Mouse (Mus musculus) liver, adult 2 months (tissue): ENCODE data around the gene Rin3. TPM values are rescaled to one million over a fixed set of nuclear protein-coding genes. Genes with fewer than 3 reads are reported as not detected.

Source experiments
- DNase-seq: peaks from one replicate; pipeline ENCODE4 v3.0.0-alpha.2; 2011; ENCODE audit warnings: low read depth, low spot score; ENCODE audit errors: extremely low read depth
- H3K27ac ChIP-seq: fragments of 200-500 bp; replicated peaks from 2 replicates; pipeline ENCODE4 v1.5.1; 2012; ENCODE audit warnings: low read depth, mild to moderate bottlenecking, control low read depth, inconsistent platforms, low read length; ENCODE audit not compliant: insufficient read depth
- H3K27me3 ChIP-seq: fragments of 200-500 bp; 2 replicates; pipeline ENCODE4 v1.6.1; 2012; ENCODE audit warnings: mild to moderate bottlenecking, moderate library complexity, low read length, inconsistent platforms; ENCODE audit not compliant: control insufficient read depth, insufficient read depth
- H3K36me3 ChIP-seq: fragments of 200-500 bp; 2 replicates; pipeline ENCODE4 v1.6.1; 2012; ENCODE audit warnings: low read length, inconsistent platforms; ENCODE audit not compliant: control insufficient read depth, insufficient read depth
- H3K4me1 ChIP-seq: fragments of 200-500 bp; 2 replicates; pipeline ENCODE4 v1.6.1; 2011; ENCODE audit warnings: low read length; ENCODE audit not compliant: control insufficient read depth, insufficient read depth
- H3K4me3 ChIP-seq: fragments of 200-500 bp; 2 replicates; pipeline ENCODE4 v1.5.1; 2011; ENCODE audit warnings: low read depth, mild to moderate bottlenecking, control low read depth, low read length, moderate library complexity; ENCODE audit not compliant: insufficient read depth
- H3K79me2 ChIP-seq: fragments of 200-500 bp; 2 replicates; pipeline ENCODE4 v1.6.1; 2012; ENCODE audit warnings: inconsistent platforms, mild to moderate bottlenecking, low read length, moderate library complexity; ENCODE audit not compliant: control insufficient read depth, insufficient read depth
- H3K9ac ChIP-seq: fragments of 200-500 bp; 2 replicates; pipeline ENCODE4 v1.6.1; 2012; ENCODE audit warnings: low read depth, mild to moderate bottlenecking, control low read depth, inconsistent platforms, low read length
- CTCF ChIP-seq: fragments of 200-500 bp; IDR thresholded peaks from 2 replicates; pipeline ENCODE4 v1.5.1; 2011; ENCODE audit warnings: low read depth, low read length, control low read depth
- POLR2A ChIP-seq: fragments of 200-500 bp; IDR thresholded peaks from 2 replicates; pipeline ENCODE4 v1.6.1; 2011; ENCODE audit warnings: low read length, control low read depth; ENCODE audit not compliant: insufficient read depth; ENCODE audit errors: extremely low read depth
- WGBS: fragments of 180-500 bp; shearing (Covaris S2); methylation state at CpG from one replicate; pipeline ENCODE4 v1.1.7; 2018; 5-methylcytosine and 5-hydroxymethylcytosine counted together
- polyA plus RNA-seq: library from polyadenylated mRNA; depleted of rRNA; stranded (reverse); fragments of >200 nt; gene quantifications from 2 replicates; pipeline ENCODE4 v1.2.3, GENCODE M21; 2012
- total RNA-seq: library from RNA; depleted of rRNA; stranded (reverse); fragments of >200 nt; gene quantifications from 2 replicates; pipeline ENCODE4 v1.2.3, GENCODE M21; 2014

Gene Rin3
- total and polyA plus RNA-seq, 2 experiments: 4.9 to 8.4 TPM

DNA sequence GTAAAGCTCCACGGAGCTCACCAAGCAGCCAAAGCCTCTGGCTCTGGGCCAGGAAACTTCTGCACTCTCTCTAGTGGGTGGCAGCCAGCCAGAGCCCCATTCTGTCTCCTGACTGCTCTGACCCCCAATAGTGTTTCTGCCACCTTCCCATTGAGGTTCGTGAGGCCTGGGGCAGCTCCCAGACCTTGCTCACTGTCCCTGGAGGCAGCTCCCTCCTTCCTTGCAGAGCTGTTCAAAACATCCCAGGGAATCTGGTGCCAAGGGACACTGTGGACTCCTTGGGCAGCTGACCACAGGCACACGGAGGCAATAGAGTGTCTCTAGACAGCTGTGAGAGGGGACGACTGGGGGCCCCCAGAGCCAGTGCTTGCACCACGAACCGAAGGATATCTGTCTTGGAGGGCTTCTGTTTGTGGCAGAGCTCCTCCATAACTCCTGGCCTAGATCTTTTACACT is 25.2 kb downstream of the Rin3 start:
- peak; percentile 46 for DNase-seq
- Histone ChIP-seq H3K4me1 (peaks cover 29% of the 10 kb centered on the region), H3K27ac (no peak overlapping the region), H3K9ac (no peak overlapping the region), H3K79me2 (peaks cover 18% of the 10 kb centered on the region; the same call in 1 of the 2 replicates), H3K27me3 (no peaks in the 10 kb centered on the region), H3K4me3 (no peak overlapping the region), H3K36me3 (no peaks in the 10 kb centered on the region)
- 25% methylated on average over 6 of the region's 6 CpGs for WGBS
- TF ChIP-seq POLR2A (no peak), CTCF (no peak)

DNA sequence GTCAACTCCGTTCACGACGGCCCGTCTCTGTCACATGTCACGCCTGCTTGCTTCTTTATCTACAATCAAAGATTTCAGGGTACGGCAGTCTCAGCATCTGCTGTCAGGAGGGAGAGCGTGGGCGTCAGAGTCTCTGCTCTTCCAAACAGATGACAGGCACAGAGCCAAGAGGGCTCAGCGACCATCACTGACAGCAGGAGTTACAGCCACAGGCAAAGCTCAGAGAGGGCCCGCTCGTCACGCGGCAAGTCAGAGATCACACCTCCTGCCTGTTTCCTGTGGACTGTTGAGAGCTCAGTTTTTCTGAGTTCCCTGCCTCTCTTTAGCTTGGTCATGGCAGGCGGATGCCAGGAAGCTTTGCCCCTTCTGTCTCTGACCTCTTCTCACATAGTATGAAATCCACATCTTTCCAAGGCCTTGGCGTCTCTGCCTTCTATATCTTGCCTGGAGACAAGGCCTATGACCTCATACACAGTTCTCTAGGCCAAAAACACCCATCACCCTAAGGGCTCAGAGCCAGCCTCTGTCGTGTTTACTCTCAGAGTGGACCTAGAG is 25.7 kb downstream of the Rin3 start:
- peaks cover 28% of the 10 kb centered on the region for H3K4me1 ChIP-seq
- TF ChIP-seq CTCF (no peak), POLR2A (no peak)
- H3K9ac ChIP-seq: no peak overlapping the region
- no peak for DNase-seq
- H3K27ac ChIP-seq: no peak overlapping the region
- 35% methylated on average over 16 of the region's 16 CpGs for WGBS
- no peaks in the 10 kb centered on the region for H3K27me3 ChIP-seq
- peaks cover 18% of the 10 kb centered on the region; the same call in 1 of the 2 replicates for H3K79me2 ChIP-seq
- peaks cover 4% of the 10 kb centered on the region; the same call in 1 of the 2 replicates for H3K36me3 ChIP-seq
- no peak overlapping the region for H3K4me3 ChIP-seq

DNA sequence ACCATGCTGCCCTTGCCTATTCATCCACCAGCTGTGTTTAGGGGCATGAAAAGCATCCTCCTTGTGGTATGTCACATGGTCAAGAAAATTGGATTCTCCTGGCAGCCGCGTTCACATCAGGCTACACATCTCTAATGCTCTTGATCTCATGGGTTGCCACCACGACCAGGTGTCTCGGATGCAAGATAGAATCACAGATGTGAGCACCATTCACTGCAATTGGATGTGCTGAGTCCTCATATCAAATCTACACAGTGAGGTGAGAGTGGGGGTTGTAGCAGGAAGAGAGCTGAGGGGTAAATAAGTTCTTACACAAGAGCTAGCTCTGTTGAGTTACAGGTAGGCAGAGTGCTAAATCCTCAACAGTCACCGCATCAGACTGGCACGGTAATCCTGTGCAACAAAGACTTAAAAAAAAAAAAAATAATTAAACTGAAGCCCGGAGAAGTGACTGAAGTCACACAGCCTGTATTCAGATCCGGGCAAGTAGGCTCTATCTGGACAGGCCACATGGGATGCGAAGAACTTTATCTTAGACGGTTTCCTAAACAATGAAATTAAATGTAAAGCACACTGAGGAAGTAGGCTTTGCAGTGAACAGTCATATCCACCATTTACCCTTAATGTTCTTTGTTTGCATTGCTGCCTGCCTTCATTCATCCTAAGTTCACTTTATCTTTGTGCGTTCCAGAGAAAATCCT is 26.4 kb downstream of the Rin3 start:
- H3K79me2 ChIP-seq: peaks cover 18% of the 10 kb centered on the region; the same call in 1 of the 2 replicates
- H3K4me3 ChIP-seq: no peak overlapping the region
- 77% methylated on average over 11 of the region's 11 CpGs for WGBS
- no peak for DNase-seq
- TF ChIP-seq CTCF: no peak
- no peak for TF ChIP-seq POLR2A
- no peaks in the 10 kb centered on the region for H3K27me3 ChIP-seq
- no peak overlapping the region for H3K9ac ChIP-seq
- H3K36me3 ChIP-seq: peaks cover 4% of the 10 kb centered on the region; the same call in 1 of the 2 replicates
- H3K4me1 ChIP-seq: peaks cover 24% of the 10 kb centered on the region
- no peak overlapping the region for H3K27ac ChIP-seq

DNA sequence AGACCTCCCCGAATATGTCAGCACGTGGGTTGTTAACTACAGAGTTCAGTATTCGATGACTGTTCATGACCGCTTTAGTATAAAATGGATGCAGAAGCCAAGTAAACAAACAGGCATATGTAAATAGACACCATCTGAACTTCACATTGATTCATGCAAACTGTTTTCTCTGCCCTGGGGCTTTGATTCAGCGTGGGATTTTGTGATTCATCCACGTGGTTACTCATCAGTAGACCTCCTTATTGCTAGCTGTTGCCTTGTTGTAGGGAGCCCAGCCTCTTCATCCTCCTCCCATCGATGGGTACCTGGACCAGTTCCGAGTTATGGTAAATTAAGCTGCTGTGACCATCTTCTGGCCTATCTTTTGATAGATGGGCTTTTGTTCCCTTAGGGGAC is 26.9 kb downstream of the Rin3 start:
- Histone ChIP-seq H3K27me3 (no peaks in the 10 kb centered on the region), H3K4me1 (peaks cover 18% of the 10 kb centered on the region), H3K79me2 (peaks cover 18% of the 10 kb centered on the region; the same call in 1 of the 2 replicates), H3K4me3 (no peak overlapping the region), H3K36me3 (peaks cover 8% of the 10 kb centered on the region), H3K27ac (no peak overlapping the region), H3K9ac (no peak overlapping the region)
- TF ChIP-seq CTCF: no peak
- WGBS: 39% methylated on average over 8 of the region's 8 CpGs
- no peak for DNase-seq

DNA sequence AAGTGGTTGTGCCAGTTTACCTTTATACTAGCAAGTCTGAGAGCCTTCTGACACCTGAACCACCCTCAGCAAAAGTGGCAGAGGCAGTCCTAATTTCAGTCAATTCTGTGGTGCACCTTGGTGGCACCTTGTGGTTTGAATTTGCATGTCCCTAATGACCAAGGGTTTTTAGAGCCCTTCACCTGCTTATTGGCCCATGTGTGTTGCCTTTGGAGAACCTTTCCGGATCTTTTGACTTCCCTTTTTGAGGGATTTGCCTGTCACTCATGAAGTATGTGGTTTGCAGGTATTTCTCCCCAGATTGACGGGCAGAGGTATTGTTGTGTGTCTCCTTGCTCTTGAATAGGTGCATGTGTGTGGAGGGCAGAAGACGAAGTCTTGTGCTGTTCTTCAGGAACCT is 27.4 kb downstream of the Rin3 start:
- Histone ChIP-seq H3K4me3 (no peak overlapping the region), H3K27me3 (no peaks in the 10 kb centered on the region), H3K9ac (no peak overlapping the region), H3K27ac (no peak overlapping the region), H3K79me2 (peaks cover 18% of the 10 kb centered on the region; the same call in 1 of the 2 replicates), H3K4me1 (peaks cover 16% of the 10 kb centered on the region), H3K36me3 (peaks cover 12% of the 10 kb centered on the region)
- DNase-seq: no peak
- WGBS: 96% methylated on average over 3 of the region's 3 CpGs
- TF ChIP-seq CTCF: no peak
- TF ChIP-seq POLR2A: no peak

DNA sequence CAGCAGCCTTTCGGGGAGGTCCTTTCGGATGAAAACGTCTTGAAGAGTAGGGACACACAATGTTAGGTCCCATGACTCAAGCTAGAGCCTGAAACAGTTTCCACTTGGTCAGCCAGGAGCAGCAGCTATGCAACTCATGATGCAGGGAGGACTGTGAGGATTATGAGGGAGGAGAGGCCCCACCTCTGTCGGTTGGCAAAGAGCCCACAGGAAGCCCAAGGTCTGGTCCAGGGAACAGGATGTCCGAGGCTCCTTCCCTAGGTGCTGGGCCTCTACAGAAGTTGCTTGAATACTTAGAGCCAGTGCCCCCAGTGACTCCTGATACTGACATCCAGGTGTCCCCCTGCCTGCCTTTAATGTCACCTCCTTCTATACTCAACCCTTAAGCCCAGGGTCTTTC is 28.6 kb downstream of the Rin3 start:
- no peak for TF ChIP-seq CTCF
- no peak for TF ChIP-seq POLR2A
- DNase-seq: no peak
- H3K27ac ChIP-seq: no peak overlapping the region
- no peaks in the 10 kb centered on the region for H3K27me3 ChIP-seq
- H3K9ac ChIP-seq: no peak overlapping the region
- H3K4me3 ChIP-seq: no peak overlapping the region
- WGBS: 74% methylated on average over 5 of the region's 5 CpGs
- H3K79me2 ChIP-seq: peaks cover 16% of the 10 kb centered on the region; the same call in 1 of the 2 replicates
- peaks cover 10% of the 10 kb centered on the region for H3K4me1 ChIP-seq
- peaks cover 15% of the 10 kb centered on the region for H3K36me3 ChIP-seq
